Mouse (Mus musculus) liver, embryonic 15.5 days (tissue): Measurements from ENCODE around the gene Ptcd1. TPM values are rescaled to one million over a fixed set of nuclear protein-coding genes. Genes with fewer than 3 reads are reported as not detected.

Experiments used
- ATAC-seq: fragments of 200-750 bp; cut with Nextera tagmentation; 2 replicates; pipeline ENCODE4 v1.8.0; 2017; ENCODE audit warnings: moderate number of reproducible peaks, mild to moderate bottlenecking, moderate library complexity; ENCODE audit not compliant: insufficient read depth
- H3K27ac ChIP-seq: fragments of 300-500 bp; sonication (generic); replicated peaks from 2 replicates; pipeline ENCODE4 v1.5.1; 2015; ENCODE audit warnings: mild to moderate bottlenecking, inconsistent platforms
- H3K27me3 ChIP-seq: fragments of 300-500 bp; sonication (generic); 2 replicates; pipeline ENCODE4 v1.6.1; 2015; ENCODE audit warnings: mild to moderate bottlenecking, inconsistent platforms
- H3K36me3 ChIP-seq: fragments of 300-500 bp; sonication (generic); replicated peaks from 2 replicates; pipeline ENCODE4 v1.6.1; 2015; ENCODE audit warnings: moderate library complexity, mild to moderate bottlenecking, inconsistent platforms
- H3K4me1 ChIP-seq: fragments of 300-500 bp; sonication (generic); replicated peaks from 2 replicates; pipeline ENCODE4 v1.6.1; 2015; ENCODE audit warnings: inconsistent platforms
- H3K4me2 ChIP-seq: fragments of 300-500 bp; sonication (generic); 2 replicates; pipeline ENCODE4 v1.6.1; 2015; ENCODE audit warnings: moderate library complexity, mild to moderate bottlenecking, inconsistent platforms
- H3K4me3 ChIP-seq: fragments of 300-500 bp; sonication (generic); replicated peaks from 2 replicates; pipeline ENCODE4 v1.5.1; 2015; ENCODE audit warnings: mild to moderate bottlenecking, inconsistent platforms
- H3K9ac ChIP-seq: fragments of 300-500 bp; sonication (generic); 2 replicates; pipeline ENCODE4 v1.6.1; 2015; ENCODE audit warnings: moderate library complexity, mild to moderate bottlenecking, inconsistent platforms
- H3K9me3 ChIP-seq: fragments of 300-500 bp; sonication (generic); replicated peaks from 2 replicates; pipeline ENCODE4 v1.6.1; 2016; ENCODE audit warnings: inconsistent platforms
- WGBS: fragments of 180-500 bp; shearing (Covaris S2); methylation state at CpG from one replicate; pipeline ENCODE4 v1.1.7; 2015; ENCODE audit warnings: mixed read lengths; ENCODE audit not compliant: insufficient replicate concordance; 5-methylcytosine and 5-hydroxymethylcytosine counted together
- polyA plus RNA-seq: library from polyadenylated mRNA; unstranded; fragments of >200 nt; fragmentation: Nextera tagmentation; extraction: Ambion mirVana; gene quantifications from 2 replicates; pipeline ENCODE4 v1.2.1, GENCODE M21; 2015

Gene Ptcd1
- polyA plus RNA-seq, 1 experiment from 2014 or later = 7.7 TPM

GRCm38 (mm10) chr5:145201321-145201991 is 34.5 kb upstream of the Ptcd1 start, which contains the start of gene Zkscan14:
Zkscan14 (minus strand) TSS chr5:145201868.
- peak within 1 kb of the TSS; percentile 84 for H3K4me2 ChIP-seq
- H3K4me1 ChIP-seq = peaks cover 53% of the 10 kb centered on the region
- ATAC-seq = peak; percentile 17
- H3K27me3 ChIP-seq = no peaks in the 10 kb centered on the region
- H3K9me3 ChIP-seq = no peaks in the 10 kb centered on the region
- WGBS = 1% methylated on average over 37 of the region's 37 CpGs
- peak within 1 kb of the TSS; percentile 87 for H3K27ac ChIP-seq
- H3K9ac ChIP-seq = peak within 1 kb of the TSS; percentile 88
- H3K4me3 ChIP-seq = peak within 1 kb of the TSS; percentile 94
- H3K36me3 ChIP-seq = peaks cover 16% of the 10 kb centered on the region

- Histone ChIP-seq H3K4me1 (peaks cover 45% of the 10 kb centered on the region), H3K27ac (no peak overlapping the region), H3K36me3 (peaks cover 26% of the 10 kb centered on the region), H3K9ac (no peak overlapping the region), H3K4me3 (peak overlapping the region; percentile 94), H3K4me2 (peak overlapping the region; percentile 84), H3K9me3 (no peaks in the 10 kb centered on the region), H3K27me3 (no peaks in the 10 kb centered on the region)
- no peak for ATAC-seq
- 65% methylated on average over 7 of the region's 7 CpGs for WGBS
Measured at GRCm38 (mm10) chr5:145200387-145200786, 33.5 kb upstream of the Ptcd1 start.

DNA sequence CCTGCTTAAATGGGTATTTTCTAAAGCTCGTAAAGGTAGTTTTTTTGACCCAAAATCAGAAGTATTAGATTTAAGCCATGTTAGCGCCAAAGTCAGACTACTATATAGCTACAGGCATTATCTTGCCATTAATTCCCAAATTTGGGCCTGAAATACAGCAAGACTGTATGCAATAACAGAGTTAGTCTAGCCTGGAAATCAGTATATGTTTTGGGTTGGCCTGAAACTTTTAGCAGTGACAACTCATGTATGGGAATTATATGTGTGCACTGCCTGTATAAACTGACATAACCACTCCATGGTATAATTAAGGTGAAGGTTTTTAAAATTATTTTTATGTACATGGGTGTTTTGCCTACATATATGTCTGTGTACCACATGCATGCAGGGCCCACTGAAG is 25.1 kb upstream of the Ptcd1 start, which contains the start of gene Atp5j2:
Atp5j2 (minus strand) TSS at position 101 of the 400 bp plus-strand sequence.
- H3K27me3 ChIP-seq = no peaks in the 10 kb centered on the region
- ATAC-seq = no peak
- WGBS = 85% methylated on average over 2 of the region's 2 CpGs

GRCm38 (mm10) chr5:145190875-145191798 is 24.2 kb upstream of the Ptcd1 start:
- Histone ChIP-seq H3K4me3 (peak overlapping the region; percentile 73), H3K9ac (peak overlapping the region; percentile 73), H3K4me2 (peak overlapping the region; percentile 81), H3K9me3 (no peaks in the 10 kb centered on the region), H3K27me3 (no peaks in the 10 kb centered on the region), H3K4me1 (peaks cover 38% of the 10 kb centered on the region), H3K36me3 (peaks cover 58% of the 10 kb centered on the region), H3K27ac (peak overlapping the region; percentile 76)
- under 1% methylated on average over 41 of the region's 41 CpGs for WGBS
- peak; percentile 87 for ATAC-seq

More for the DNA sequence above, 25.1 kb upstream of the Ptcd1 start, which contains the start of gene Atp5j2:
- H3K4me3 ChIP-seq = peak within 1 kb of the TSS; percentile 73
- H3K9me3 ChIP-seq = no peaks in the 10 kb centered on the region
- H3K4me1 ChIP-seq = peaks cover 33% of the 10 kb centered on the region
- H3K27ac ChIP-seq = peak within 1 kb of the TSS; percentile 76
- peak within 1 kb of the TSS; percentile 73 for H3K9ac ChIP-seq
- H3K36me3 ChIP-seq = peaks cover 54% of the 10 kb centered on the region
- H3K4me2 ChIP-seq = peak within 1 kb of the TSS; percentile 81

- no peak for ATAC-seq
- H3K27me3 ChIP-seq = no peaks in the 10 kb centered on the region
- H3K4me1 ChIP-seq = peaks cover 41% of the 10 kb centered on the region
- H3K27ac ChIP-seq = peak overlapping the region; percentile 76
- peak overlapping the region; percentile 73 for H3K4me3 ChIP-seq
- peak overlapping the region; percentile 81 for H3K4me2 ChIP-seq
- no peaks in the 10 kb centered on the region for H3K9me3 ChIP-seq
- H3K36me3 ChIP-seq = peaks cover 58% of the 10 kb centered on the region
- H3K9ac ChIP-seq = peak overlapping the region; percentile 73
- 14% methylated on average over 5 of the region's 5 CpGs for WGBS
Measured at GRCm38 (mm10) chr5:145190373-145190772, 23.5 kb upstream of the Ptcd1 start.

GRCm38 (mm10) chr5:145189416-145189815 is 22.5 kb upstream of the Ptcd1 start:
- H3K4me3 ChIP-seq = peak overlapping the region; percentile 73
- H3K9ac ChIP-seq = 0 out of 2 replicates have a peak overlapping the region, but pooled peaks have one; percentile 73
- 40% methylated on average over 6 of the region's 6 CpGs for WGBS
- H3K4me1 ChIP-seq = peaks cover 41% of the 10 kb centered on the region
- peak overlapping the region; percentile 81 for H3K4me2 ChIP-seq
- no peaks in the 10 kb centered on the region for H3K27me3 ChIP-seq
- no peaks in the 10 kb centered on the region for H3K9me3 ChIP-seq
- peak overlapping the region; percentile 76; the same call in 1 of the 2 replicates for H3K27ac ChIP-seq
- ATAC-seq = no peak
- H3K36me3 ChIP-seq = peaks cover 58% of the 10 kb centered on the region

DNA sequence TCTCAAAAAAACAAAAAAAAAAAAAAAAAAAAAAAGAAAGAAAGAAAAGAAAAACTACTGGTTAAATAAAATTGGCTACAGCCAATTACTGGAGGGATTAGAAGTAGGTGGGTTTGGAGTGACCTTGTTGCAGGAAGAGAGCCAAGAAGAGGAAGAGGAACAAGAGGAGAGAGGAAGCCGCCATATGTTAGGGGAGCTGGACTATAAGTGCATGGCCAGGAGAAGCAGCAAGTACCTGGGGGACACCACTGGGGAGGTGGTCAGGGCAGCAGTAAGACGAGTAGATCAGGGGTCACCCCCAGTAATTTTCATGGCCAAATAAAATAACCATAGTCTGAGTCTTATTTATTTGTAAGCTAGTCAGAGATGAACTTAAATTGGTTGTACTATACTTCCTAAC is 18.3 kb upstream of the Ptcd1 start:
- H3K4me2 ChIP-seq = no peak overlapping the region
- 68% methylated on average over 2 of the region's 2 CpGs for WGBS
- no peak for ATAC-seq

DNA sequence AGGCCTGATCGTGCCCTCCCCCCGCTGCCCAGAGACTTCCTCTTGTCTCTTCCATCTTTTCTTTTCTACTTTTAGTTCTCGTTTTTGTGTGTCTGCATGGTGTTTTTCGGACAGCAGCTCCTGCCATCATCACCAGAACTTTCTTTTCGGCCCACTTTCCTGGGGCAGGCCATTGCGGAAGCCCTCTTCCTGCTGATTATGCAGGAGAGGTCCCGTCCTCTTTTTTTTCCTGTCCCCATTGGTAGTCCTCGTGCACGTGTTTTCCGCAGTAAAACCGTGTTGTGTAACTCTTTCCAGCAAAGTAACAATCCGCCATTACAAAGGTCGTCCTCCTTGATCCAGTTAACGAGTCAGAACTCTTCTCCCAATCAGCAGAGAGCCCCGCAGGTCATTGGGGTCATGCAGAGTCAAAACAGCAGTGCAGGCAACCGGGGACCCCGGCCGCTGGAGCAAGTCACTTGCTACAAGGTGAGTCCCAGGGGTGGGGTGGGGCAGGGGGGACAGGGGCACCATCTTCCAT is 11.6 kb upstream of the Ptcd1 start:
- WGBS = 76% methylated on average over 18 of the region's 18 CpGs
- Histone ChIP-seq H3K36me3 (peaks cover 100% of the 10 kb centered on the region), H3K27me3 (no peaks in the 10 kb centered on the region), H3K9ac (no peak overlapping the region), H3K4me1 (no peaks in the 10 kb centered on the region), H3K27ac (no peak overlapping the region; the same call in 1 of the 2 replicates), H3K4me3 (no peak overlapping the region), H3K9me3 (no peaks in the 10 kb centered on the region), H3K4me2 (no peak overlapping the region)
- no peak for ATAC-seq

More for the DNA sequence above, 18.3 kb upstream of the Ptcd1 start:
- Histone ChIP-seq H3K36me3 (peaks cover 89% of the 10 kb centered on the region), H3K9ac (no peak overlapping the region), H3K4me1 (peaks cover 29% of the 10 kb centered on the region), H3K27me3 (no peaks in the 10 kb centered on the region), H3K4me3 (no peak overlapping the region), H3K27ac (no peak overlapping the region), H3K9me3 (no peaks in the 10 kb centered on the region)

DNA sequence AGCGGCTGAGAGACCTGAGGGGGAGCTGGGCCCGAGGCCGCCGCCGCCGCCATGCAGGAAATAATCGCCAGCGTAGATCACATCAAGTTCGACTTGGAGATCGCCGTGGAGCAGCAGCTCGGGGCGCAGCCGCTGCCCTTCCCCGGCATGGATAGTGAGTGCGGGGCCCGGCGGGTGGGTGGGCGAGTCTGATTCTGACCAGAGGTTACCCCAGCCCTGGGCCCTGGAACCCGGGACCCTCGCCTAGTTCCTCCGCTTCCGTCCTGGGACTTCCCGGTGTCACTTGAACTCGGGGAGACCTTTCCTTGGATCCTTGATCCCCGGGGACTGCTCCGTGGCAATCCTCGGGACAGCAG is 376 bp upstream of the Ptcd1 start:
- Histone ChIP-seq H3K4me2 (peak overlapping the region; percentile 89), H3K9ac (peak overlapping the region; percentile 99), H3K4me1 (peaks cover 46% of the 10 kb centered on the region), H3K9me3 (no peaks in the 10 kb centered on the region), H3K4me3 (peak overlapping the region; percentile 99), H3K27ac (peak overlapping the region; percentile 87), H3K27me3 (no peaks in the 10 kb centered on the region), H3K36me3 (peaks cover 54% of the 10 kb centered on the region)
- ATAC-seq = peak; percentile 19
- WGBS = under 1% methylated on average over 28 of the region's 28 CpGs

DNA sequence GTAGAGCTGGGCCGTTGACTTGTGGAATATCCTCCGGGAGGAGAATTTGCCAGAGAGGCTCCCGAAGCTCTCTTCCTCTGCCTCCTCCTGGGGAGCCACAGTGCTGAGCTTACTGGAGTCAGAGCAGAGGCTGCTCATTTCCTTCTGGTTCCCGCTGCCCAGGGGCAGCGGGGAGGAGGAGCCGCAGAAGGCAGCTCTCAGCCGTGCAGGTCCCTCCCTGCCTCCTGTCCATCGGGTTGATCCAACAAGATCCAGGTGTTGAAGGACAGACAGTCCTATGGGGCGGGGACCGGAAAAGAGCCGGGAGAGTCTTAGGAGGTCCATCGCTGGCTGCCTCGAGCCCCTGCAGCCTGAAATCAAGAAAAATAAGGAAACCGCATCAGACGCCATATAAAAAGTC is 1.7 kb downstream of the Ptcd1 start:
- 86% methylated on average over 15 of the region's 15 CpGs for WGBS
- Histone ChIP-seq H3K36me3 (peaks cover 52% of the 10 kb centered on the region), H3K27ac (no peak overlapping the region), H3K9ac (no peak overlapping the region), H3K27me3 (no peaks in the 10 kb centered on the region), H3K4me2 (peak overlapping the region; percentile 7; the same call in 1 of the 2 replicates), H3K4me1 (peaks cover 44% of the 10 kb centered on the region), H3K4me3 (no peak overlapping the region), H3K9me3 (no peaks in the 10 kb centered on the region)
- ATAC-seq = no peak

- Histone ChIP-seq H3K4me1 (peaks cover 43% of the 10 kb centered on the region), H3K9me3 (no peaks in the 10 kb centered on the region), H3K27ac (no peak overlapping the region), H3K4me2 (peak overlapping the region; percentile 7; the same call in 1 of the 2 replicates), H3K27me3 (no peaks in the 10 kb centered on the region), H3K9ac (no peak overlapping the region), H3K36me3 (peaks cover 55% of the 10 kb centered on the region), H3K4me3 (no peak overlapping the region)
- WGBS = 63% methylated on average over 3 of the region's 3 CpGs
- no peak for ATAC-seq
Measured at GRCm38 (mm10) chr5:145164710-145165109, 2.2 kb downstream of the Ptcd1 start.
